Mouse (Mus musculus): Measurements from ENCODE around the gene Nfib. TPM values are rescaled to one million over a fixed set of nuclear protein-coding genes. Genes with fewer than 3 reads are reported as not detected.

Nfib gene
- total and polyA plus RNA-seq, 3 experiments, result 0.16 TPM; not detected in 2

- TF ChIP-seq GATA1 (IDR thresholded peaks at IDR 0.05; ENCODE audit: borderline replicate concordance, low read length) (no peak), TAL1 (conservative IDR thresholded peaks at IDR 0.05; ENCODE audit: low read depth, low read length) (no peak), CTCF (IDR thresholded peaks at IDR 0.05; ENCODE audit: low read depth, low read length) (no peak), GATA2 (IDR thresholded peaks at IDR 0.05; ENCODE audit: borderline replicate concordance, low read depth, low read length) (no peak), POLR2AphosphoS5 (IDR thresholded peaks at IDR 0.05; ENCODE audit: insufficient replicate concordance, low read depth, low read length) (no peak)
- Histone ChIP-seq H3K4me3 (ENCODE audit: low read depth, low read length) (no peak overlapping the region), H3K9me3 (replicated peaks) (peaks cover 32% of the 10 kb centered on the region), H3K27me3 (ENCODE audit: insufficient read depth, low read length) (no peaks in the 10 kb centered on the region), H3K4me1 (ENCODE audit: insufficient read depth, low read depth, low read length) (no peaks in the 10 kb centered on the region), H3K36me3 (replicated peaks) (no peaks in the 10 kb centered on the region)
- no peak for ATAC-seq (ENCODE audit: extremely low read depth, insufficient number of reproducible peaks, low FRiP score, poor library complexity, severe bottlenecking)
- no peak for DNase-seq (ENCODE audit: low spot score)
These were observed 242.3 kb downstream of the Nfib start for GRCm38 (mm10) chr4:82463189-82463715.

- Histone ChIP-seq H3K4me3 (ENCODE audit: low read depth, low read length) (no peak overlapping the region), H3K36me3 (replicated peaks) (no peaks in the 10 kb centered on the region), H3K4me1 (ENCODE audit: insufficient read depth, low read depth, low read length) (no peaks in the 10 kb centered on the region), H3K9me3 (replicated peaks) (peaks cover 33% of the 10 kb centered on the region), H3K27me3 (ENCODE audit: insufficient read depth, low read length) (no peaks in the 10 kb centered on the region)
- DNase-seq (ENCODE audit: low spot score) (no peak), ATAC-seq (ENCODE audit: extremely low read depth, insufficient number of reproducible peaks, low FRiP score, poor library complexity, severe bottlenecking) (no peak)
- TF ChIP-seq GATA1 (IDR thresholded peaks at IDR 0.05; ENCODE audit: borderline replicate concordance, low read length) (no peak), TAL1 (conservative IDR thresholded peaks at IDR 0.05; ENCODE audit: low read depth, low read length) (no peak), GATA2 (IDR thresholded peaks at IDR 0.05; ENCODE audit: borderline replicate concordance, low read depth, low read length) (no peak), CTCF (IDR thresholded peaks at IDR 0.05; ENCODE audit: low read depth, low read length) (no peak), POLR2AphosphoS5 (IDR thresholded peaks at IDR 0.05; ENCODE audit: insufficient replicate concordance, low read depth, low read length) (no peak)
These were observed 243.9 kb downstream of the Nfib start for GRCm38 (mm10) chr4:82461676-82462075.

- TF ChIP-seq GATA2 (IDR thresholded peaks at IDR 0.05; ENCODE audit: borderline replicate concordance, low read depth, low read length) (no peak), POLR2AphosphoS5 (IDR thresholded peaks at IDR 0.05; ENCODE audit: insufficient replicate concordance, low read depth, low read length) (no peak), CTCF (IDR thresholded peaks at IDR 0.05; ENCODE audit: low read depth, low read length) (no peak), TAL1 (conservative IDR thresholded peaks at IDR 0.05; ENCODE audit: low read depth, low read length) (no peak), GATA1 (IDR thresholded peaks at IDR 0.05; ENCODE audit: borderline replicate concordance, low read length) (no peak)
- no peaks in the 10 kb centered on the region for H3K36me3 ChIP-seq (replicated peaks)
- no peaks in the 10 kb centered on the region for H3K4me1 ChIP-seq (ENCODE audit: insufficient read depth, low read depth, low read length)
- H3K9me3 ChIP-seq (replicated peaks), result peaks cover 34% of the 10 kb centered on the region
- DNase-seq (ENCODE audit: low spot score) (no peak), ATAC-seq (ENCODE audit: extremely low read depth, insufficient number of reproducible peaks, low FRiP score, poor library complexity, severe bottlenecking) (no peak)
- no peaks in the 10 kb centered on the region for H3K27me3 ChIP-seq (ENCODE audit: insufficient read depth, low read length)
- H3K4me3 ChIP-seq (ENCODE audit: low read depth, low read length), result no peak overlapping the region
These were observed 246.7 kb downstream of the Nfib start for GRCm38 (mm10) chr4:82458895-82459294.

- ATAC-seq (ENCODE audit: extremely low read depth, insufficient number of reproducible peaks, low FRiP score, poor library complexity, severe bottlenecking) (no peak), DNase-seq (ENCODE audit: low spot score) (no peak)
- no peak for TF ChIP-seq GATA1 (IDR thresholded peaks at IDR 0.05; ENCODE audit: borderline replicate concordance, low read length)
- Histone ChIP-seq H3K4me1 (ENCODE audit: insufficient read depth, low read depth, low read length) (no peaks in the 10 kb centered on the region), H3K9me3 (replicated peaks) (peaks cover 38% of the 10 kb centered on the region), H3K27me3 (ENCODE audit: insufficient read depth, low read length) (no peaks in the 10 kb centered on the region), H3K36me3 (replicated peaks) (no peaks in the 10 kb centered on the region), H3K4me3 (ENCODE audit: low read depth, low read length) (no peak overlapping the region)
These were observed 248.6 kb downstream of the Nfib start for GRCm38 (mm10) chr4:82456908-82457307.

- TF ChIP-seq POLR2AphosphoS5 (IDR thresholded peaks at IDR 0.05; ENCODE audit: insufficient replicate concordance, low read depth, low read length) (no peak), GATA1 (IDR thresholded peaks at IDR 0.05; ENCODE audit: borderline replicate concordance, low read length) (no peak), GATA2 (IDR thresholded peaks at IDR 0.05; ENCODE audit: borderline replicate concordance, low read depth, low read length) (no peak), CTCF (IDR thresholded peaks at IDR 0.05; ENCODE audit: low read depth, low read length) (no peak), TAL1 (conservative IDR thresholded peaks at IDR 0.05; ENCODE audit: low read depth, low read length) (no peak)
- Histone ChIP-seq H3K27me3 (ENCODE audit: insufficient read depth, low read length) (no peaks in the 10 kb centered on the region), H3K9me3 (replicated peaks) (peaks cover 40% of the 10 kb centered on the region), H3K4me3 (ENCODE audit: low read depth, low read length) (no peak overlapping the region), H3K4me1 (ENCODE audit: insufficient read depth, low read depth, low read length) (no peaks in the 10 kb centered on the region), H3K36me3 (replicated peaks) (no peaks in the 10 kb centered on the region)
- DNase-seq (ENCODE audit: low spot score) (no peak), ATAC-seq (ENCODE audit: extremely low read depth, insufficient number of reproducible peaks, low FRiP score, poor library complexity, severe bottlenecking) (no peak)
These were observed 249.2 kb downstream of the Nfib start for GRCm38 (mm10) chr4:82456323-82456713.

- TF ChIP-seq POLR2AphosphoS5 (IDR thresholded peaks at IDR 0.05; ENCODE audit: insufficient replicate concordance, low read depth, low read length) (no peak), GATA2 (IDR thresholded peaks at IDR 0.05; ENCODE audit: borderline replicate concordance, low read depth, low read length) (no peak), CTCF (IDR thresholded peaks at IDR 0.05; ENCODE audit: low read depth, low read length) (no peak), GATA1 (IDR thresholded peaks at IDR 0.05; ENCODE audit: borderline replicate concordance, low read length) (no peak), TAL1 (conservative IDR thresholded peaks at IDR 0.05; ENCODE audit: low read depth, low read length) (no peak)
- no peaks in the 10 kb centered on the region for H3K4me1 ChIP-seq (ENCODE audit: insufficient read depth, low read depth, low read length)
- no peak for DNase-seq (ENCODE audit: low spot score)
- peaks cover 39% of the 10 kb centered on the region for H3K9me3 ChIP-seq (replicated peaks)
- no peaks in the 10 kb centered on the region for H3K27me3 ChIP-seq (ENCODE audit: insufficient read depth, low read length)
- no peak overlapping the region for H3K4me3 ChIP-seq (ENCODE audit: low read depth, low read length)
- no peaks in the 10 kb centered on the region for H3K36me3 ChIP-seq (replicated peaks)
- no peak for ATAC-seq (ENCODE audit: extremely low read depth, insufficient number of reproducible peaks, low FRiP score, poor library complexity, severe bottlenecking)
These were observed 249.8 kb downstream of the Nfib start for GRCm38 (mm10) chr4:82455617-82456322.

Data from G1E (cell line).